ENCODE assay signal across 12 mouse cellular contexts in genomic region chr1:60196813-60197212, GRCm38 (mm10). TPM values are rescaled to one million over a fixed set of nuclear protein-coding genes. Genes with fewer than 3 reads are reported as not detected.
A peak's percentile ranks its signal among the peaks of the same experiment; 100 is the strongest.
DNase-seq lines count a peak whose midpoint lies in the region; ATAC-seq and TF ChIP-seq lines count a peak whose summit lies in the region.
"Had no signal": no experiment of that assay in that cellular context is flagged by ENCODE, and none has a peak within 500 bp of the region (broad histone marks: within the 10 kb centered on the region; RNA-seq: fewer than 3 reads in every experiment).

No protein-coding gene starts in this region.

- no peaks in the 10 kb centered on the region for H3K36me3 ChIP-seq in liver, embryonic 14.5 days (replicated peaks; ENCODE audit: control insufficient read depth, insufficient read depth, low read depth)
- peaks cover 11% of the 10 kb centered on the region for H3K36me3 ChIP-seq in liver, embryonic 12.5 days
- peaks cover 2 to 8% of the 10 kb centered on the region in 2 experiments for H3K36me3 ChIP-seq in CH12.LX (replicated peaks in 1 of 2; ENCODE audit: control insufficient read depth in 1 of 2, insufficient read depth in 1 of 2, low read length in 1 of 2)

- no peak overlapping the region for H3K4me2 ChIP-seq in liver, embryonic 14.5 days (ENCODE audit: low read depth)
- no peak overlapping the region for H3K4me2 ChIP-seq in liver, embryonic 12.5 days
- H3K4me2 ChIP-seq in CH12.LX (ENCODE audit: insufficient read depth, low read depth, poor library complexity, severe bottlenecking) = no peak overlapping the region
- H3K4me2 ChIP-seq: heart, embryonic 13.5 days; limb, embryonic 12.5 days had no signal

- dilution Hi-C loops in CH12.LX (cut with MboI; ENCODE audit: extremely low pct_ligation_motif_present, extremely low pct_unique_long_range_greater_than_20kb, low sequenced_read_pairs) = no loop called here

- no peak for ATAC-seq in cerebellum, adult (ENCODE audit: insufficient number of reproducible peaks, low FRiP score, low TSS enrichment)
- ATAC-seq in liver, embryonic 14.5 days (ENCODE audit: insufficient read depth) = no peak
- ATAC-seq in liver, embryonic 12.5 days = no peak

- peak; percentile 65 for TF ChIP-seq RAD21 in CH12.LX (IDR thresholded peaks at IDR 0.05; ENCODE audit: low read depth, low read length)

- no peak overlapping the region for H3K9ac ChIP-seq in liver, embryonic 14.5 days (replicated peaks)
- H3K9ac ChIP-seq in liver, embryonic 12.5 days = no peak overlapping the region
- H3K9ac ChIP-seq in CH12.LX (ENCODE audit: insufficient read depth, low read depth) = no peak overlapping the region
- H3K9ac ChIP-seq: heart, embryonic 13.5 days; limb, embryonic 12.5 days had no signal

- H3K79me2 ChIP-seq in CH12.LX (replicated peaks; ENCODE audit: control insufficient read depth, extremely low read depth, insufficient read depth, poor library complexity, severe bottlenecking) = no peaks in the 10 kb centered on the region

- H3K9me3 ChIP-seq in liver, embryonic 14.5 days (ENCODE audit: control insufficient read depth, low read length) = no peaks in the 10 kb centered on the region
- H3K9me3 ChIP-seq in liver, embryonic 12.5 days (replicated peaks) = no peaks in the 10 kb centered on the region
- H3K9me3 ChIP-seq in CH12.LX (replicated peaks; ENCODE audit: low read length) = no peaks in the 10 kb centered on the region
- H3K9me3 ChIP-seq: heart, embryonic 13.5 days; limb, embryonic 12.5 days; megakaryocyte, embryonic 14.5 days had no signal

- 69% methylated on average over 3 of the region's 3 CpGs for WGBS in liver, embryonic 14.5 days (ENCODE audit: insufficient replicate concordance)
- WGBS in liver, embryonic 12.5 days (ENCODE audit: insufficient replicate concordance) = 60% methylated on average over 3 of the region's 3 CpGs

- TF ChIP-seq EP300 in liver, embryonic 14.5 days (IDR thresholded peaks at IDR 0.05; ENCODE audit: low read depth) = no peak
- TF ChIP-seq EP300 in CH12.LX (IDR thresholded peaks at IDR 0.05; ENCODE audit: low read length) = no peak

- peak; percentile 38; the same call in 1 of the 2 replicates for TF ChIP-seq CTCF in liver, embryonic 14.5 days (IDR thresholded peaks at IDR 0.05; ENCODE audit: low read depth)
- peak; percentile 23 to 71; a peak in 2 of 4 replicates for TF ChIP-seq CTCF in CH12.LX (conservative IDR thresholded peaks at IDR 0.05 in 1 of 2, IDR thresholded peaks at IDR 0.05 in 1 of 2; ENCODE audit: low read depth in 2 of 2, low read length in 2 of 2)

- H3K27ac ChIP-seq in liver, embryonic 14.5 days = no peak overlapping the region
- no peak overlapping the region for H3K27ac ChIP-seq in liver, embryonic 12.5 days
- no peak overlapping the region for H3K27ac ChIP-seq in CH12.LX (ENCODE audit: insufficient read depth, low read depth)
- H3K27ac ChIP-seq: heart, embryonic 13.5 days; limb, embryonic 12.5 days had no signal

- DNase-seq in cerebellum, postnatal 10 days = peak; percentile 18 to 26
- no peak for DNase-seq in liver, embryonic 14.5 days (ENCODE audit: low read depth in 3 of 3, low spot score in 3 of 3)
- peak; percentile 29 for DNase-seq in CH12.LX (ENCODE audit: extremely low read depth)
- peak; percentile 36 for DNase-seq in embryo, embryonic 10.5 days (ENCODE audit: low spot score)
- no peak for DNase-seq in urinary bladder, postnatal 25 days (ENCODE audit: low spot score)
- no peak for DNase-seq in ovary, postnatal 36 days (ENCODE audit: low spot score)
- DNase-seq: kidney, adult 2 months had no signal

- in situ Hi-C loops in CH12.LX (cut with MboI; ENCODE audit: low pct_ligation_motif_present, low pct_unique_long_range_greater_than_20kb, low sequenced_read_pairs) = no loop called here

- no peak overlapping the region for H3K4me3 ChIP-seq in liver, embryonic 14.5 days (ENCODE audit: insufficient read depth in 1 of 2, low read depth in 2 of 2, low read length in 2 of 2)
- H3K4me3 ChIP-seq in liver, embryonic 12.5 days = no peak overlapping the region
- H3K4me3 ChIP-seq in CH12.LX (replicated peaks in 1 of 3; ENCODE audit: low read depth in 2 of 3, low read length in 2 of 3, poor library complexity in 1 of 3) = no peak overlapping the region
- H3K4me3 ChIP-seq: heart, embryonic 13.5 days; limb, embryonic 12.5 days; megakaryocyte, embryonic 14.5 days had no signal

- no peaks in the 10 kb centered on the region for H3K4me1 ChIP-seq in liver, embryonic 14.5 days (replicated peaks; ENCODE audit: control insufficient read depth in 2 of 2, insufficient read depth in 2 of 2, low read length in 1 of 2)
- H3K4me1 ChIP-seq in liver, embryonic 12.5 days = no peaks in the 10 kb centered on the region
- no peaks in the 10 kb centered on the region for H3K4me1 ChIP-seq in CH12.LX (ENCODE audit: control insufficient read depth in 1 of 2, insufficient read depth in 2 of 2)
- H3K4me1 ChIP-seq: heart, embryonic 13.5 days; limb, embryonic 12.5 days; megakaryocyte, embryonic 14.5 days had no signal

- TF ChIP-seq POLR2A in CH12.LX (IDR thresholded peaks at IDR 0.05; ENCODE audit: low read depth, low read length) = no peak

- no peaks in the 10 kb centered on the region for H3K27me3 ChIP-seq in liver, embryonic 14.5 days (ENCODE audit: control insufficient read depth, insufficient read depth, low read length)
- no peaks in the 10 kb centered on the region for H3K27me3 ChIP-seq in liver, embryonic 12.5 days (replicated peaks)
- H3K27me3 ChIP-seq in CH12.LX (replicated peaks) = no peaks in the 10 kb centered on the region
- H3K27me3 ChIP-seq: heart, embryonic 13.5 days; limb, embryonic 12.5 days; megakaryocyte, embryonic 14.5 days had no signal

TF ChIP-seq in CH12.LX, 34 proteins besides CTCF, POLR2A, EP300 and RAD21:
- TF ChIP-seq SMC3 (IDR thresholded peaks at IDR 0.05; ENCODE audit: low read depth, low read length) (peak; percentile 35), ZNF384 (IDR thresholded peaks at IDR 0.05; ENCODE audit: low read depth, low read length) (no peak)
TF ChIP-seq in CH12.LX: peak in this region for 1.

RNA-seq across cellular contexts. Expression of gene Nbeal1, which starts 16.4 kb away (rescaled TPM):
- 0.65 TPM in 2 replicates for polyA plus RNA-seq in liver, embryonic 14.5 days (2012; rRNA removed)
- polyA plus RNA-seq in liver, embryonic 14.5 days (2014; fragmentation: Nextera tagmentation; extraction: Ambion mirVana) = 1.3 and 1.4 TPM in 2 replicates
- polyA plus RNA-seq in liver, embryonic 12.5 days (2016; fragmentation: Nextera tagmentation; extraction: Ambion mirVana) = 2.5 and 2.7 TPM in 2 replicates
- total RNA-seq in CH12.LX (2012; rRNA removed) = 2.0 and 2.5 TPM in 2 replicates
- 0.47 and 0.61 TPM in 2 replicates for total RNA-seq in CH12.LX (2014; rRNA removed)
- 0.33 and 0.50 TPM in 2 replicates for polyA plus RNA-seq in CH12.LX (2012; ENCODE audit: insufficient read length, low read depth)

Comparison
In these comparisons a context has a peak if more than half of its experiments do, and no peak if none do; other contexts are left out.
1. DNase-seq: peak in cerebellum, postnatal 10 days (2 of 2), CH12.LX (single experiment) and embryo, embryonic 10.5 days (single experiment); none in liver, embryonic 14.5 days (0 of 3), urinary bladder, postnatal 25 days (single experiment) and ovary, postnatal 36 days (single experiment).